Mouse (Mus musculus) mature B cell (primary cell): ENCODE measurements around the gene Lrmda.

Experiments
- in situ Hi-C: fragments of 300-500 bp; cut with MboI; formaldehyde crosslinking; loops from 2 replicates; pipeline ENCODE4 v1.14.3; 2019

The Lrmda gene

DNA sequence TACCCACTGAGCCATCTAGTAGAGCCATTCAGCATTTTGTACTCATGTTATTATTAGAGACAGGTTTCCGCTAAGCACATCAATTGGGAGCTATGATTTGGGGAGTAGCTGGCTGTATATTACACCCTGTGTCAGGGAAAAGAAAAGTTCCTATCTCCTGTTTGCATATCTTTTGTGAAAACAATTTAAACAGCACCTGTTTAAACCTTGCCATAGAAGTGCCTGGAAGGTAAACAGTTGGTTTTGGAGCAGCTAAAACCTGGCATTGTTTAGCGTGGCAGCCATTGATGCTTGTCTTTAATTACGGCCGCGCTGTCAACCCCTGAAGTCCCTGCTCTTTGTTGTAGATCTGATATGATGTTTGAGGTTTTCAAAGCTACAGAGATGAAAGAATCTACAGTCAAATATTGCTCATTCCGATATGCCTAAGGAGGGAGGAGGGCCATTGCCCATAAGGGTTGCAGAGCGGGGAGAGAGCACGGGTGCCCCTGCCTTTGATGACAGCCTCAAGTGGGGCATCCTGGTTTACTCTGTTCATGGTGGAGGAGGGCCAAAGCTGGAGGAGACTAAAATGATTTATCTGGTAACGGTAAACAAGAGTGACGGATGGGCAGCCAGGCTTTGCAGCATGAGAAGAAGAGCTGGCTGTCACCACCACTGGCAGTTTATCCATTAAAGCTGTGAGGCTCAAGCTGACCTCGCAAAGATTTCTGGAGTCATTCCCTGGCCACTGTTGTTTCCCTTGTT, 306.9 kb downstream of the Lrmda start:
- in situ Hi-C loops, result no loop called here

- in situ Hi-C loops, result no loop called here
Observed at GRCm38 (mm10) chr14:22329191-22329590, 309.7 kb downstream of the Lrmda start.

- in situ Hi-C loops, result no loop called here
Observed at GRCm38 (mm10) chr14:22335101-22335820, 315.7 kb downstream of the Lrmda start.

DNA sequence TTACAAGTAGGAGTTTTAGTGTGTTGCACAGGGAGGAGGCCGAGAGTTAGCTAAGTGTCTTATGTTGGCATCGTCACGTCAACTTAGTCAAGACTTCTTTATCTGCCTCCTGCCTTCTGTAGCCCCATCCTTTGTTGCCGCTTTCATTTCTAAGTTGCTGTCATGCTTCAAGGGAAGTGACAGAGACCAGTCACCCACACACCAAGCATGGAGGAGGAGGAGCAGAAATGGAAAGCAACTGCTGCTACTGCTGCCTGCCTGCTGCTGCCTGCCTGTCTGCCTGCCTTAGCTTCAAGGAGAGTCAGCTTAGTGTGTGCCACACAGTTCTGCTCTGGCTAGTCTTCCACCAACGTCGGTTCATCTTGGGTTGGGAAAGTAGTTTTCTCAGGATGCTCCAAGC, 319.7 kb downstream of the Lrmda start:
- in situ Hi-C loops, result no loop called here

DNA sequence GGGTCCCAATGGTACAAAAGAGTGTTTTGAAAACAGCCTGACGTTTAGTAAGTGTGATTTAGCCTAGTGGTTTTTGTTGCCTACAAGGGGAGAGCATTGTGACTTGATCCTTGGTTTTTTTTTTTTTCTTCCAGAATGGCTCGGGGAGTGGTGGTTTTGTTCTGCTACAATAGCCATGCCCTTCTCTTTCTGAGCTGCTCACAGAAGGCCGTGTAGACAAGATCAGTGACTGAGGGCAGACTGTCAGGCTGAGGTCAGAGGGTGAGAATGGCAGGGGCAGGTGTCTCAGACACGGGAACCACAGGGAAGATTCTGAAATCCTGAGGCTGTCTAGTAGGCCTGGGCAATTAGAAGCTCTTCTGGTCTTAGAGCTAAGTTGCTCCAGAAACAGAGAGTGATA, 323.8 kb downstream of the Lrmda start:
- in situ Hi-C loops, result no loop called here

DNA sequence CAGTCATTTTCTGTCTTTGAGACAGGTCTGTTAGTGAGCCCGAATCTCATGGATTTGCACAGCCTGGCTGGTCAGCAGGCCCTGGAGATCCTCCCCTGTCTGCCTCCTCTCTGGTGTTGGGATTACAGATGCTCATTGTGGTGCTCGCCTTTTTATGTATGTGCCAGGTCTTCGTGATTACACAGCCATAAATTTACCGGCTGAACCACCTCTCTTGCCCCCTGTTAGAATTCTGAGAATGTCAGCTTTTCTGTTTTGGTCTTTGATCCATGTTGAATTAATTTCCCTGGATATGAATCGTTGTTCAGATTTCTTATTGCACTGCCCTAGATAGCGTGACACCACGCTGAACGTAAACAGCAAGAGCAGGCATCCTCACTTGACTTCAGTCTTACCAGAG, 325.7 kb downstream of the Lrmda start:
- in situ Hi-C loops, result no loop called here

DNA sequence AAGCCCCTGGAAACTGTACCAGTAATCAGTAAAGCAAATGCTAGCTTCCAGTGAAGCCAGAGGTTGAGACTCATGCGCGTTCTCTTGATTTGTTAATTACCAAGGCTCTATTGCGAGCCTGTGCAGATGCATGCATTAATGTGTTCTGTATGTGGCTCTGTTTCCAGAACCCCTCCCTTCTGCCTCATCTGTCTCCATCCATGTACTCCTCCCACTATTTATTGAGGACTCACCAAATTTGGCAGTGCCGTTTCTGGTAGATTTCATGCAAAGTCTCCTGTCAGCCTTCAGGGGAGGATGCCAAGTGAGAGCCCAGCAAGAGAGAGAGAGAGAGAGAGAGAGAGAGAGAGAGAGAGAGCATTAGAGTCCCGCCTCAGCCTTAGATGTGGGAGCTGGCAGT, 334.1 kb downstream of the Lrmda start:
- in situ Hi-C loops, result no loop called here

GRCm38 (mm10) chr14:22354769-22355574, 335.5 kb downstream of the Lrmda start:
- in situ Hi-C loops, result no loop called here

DNA sequence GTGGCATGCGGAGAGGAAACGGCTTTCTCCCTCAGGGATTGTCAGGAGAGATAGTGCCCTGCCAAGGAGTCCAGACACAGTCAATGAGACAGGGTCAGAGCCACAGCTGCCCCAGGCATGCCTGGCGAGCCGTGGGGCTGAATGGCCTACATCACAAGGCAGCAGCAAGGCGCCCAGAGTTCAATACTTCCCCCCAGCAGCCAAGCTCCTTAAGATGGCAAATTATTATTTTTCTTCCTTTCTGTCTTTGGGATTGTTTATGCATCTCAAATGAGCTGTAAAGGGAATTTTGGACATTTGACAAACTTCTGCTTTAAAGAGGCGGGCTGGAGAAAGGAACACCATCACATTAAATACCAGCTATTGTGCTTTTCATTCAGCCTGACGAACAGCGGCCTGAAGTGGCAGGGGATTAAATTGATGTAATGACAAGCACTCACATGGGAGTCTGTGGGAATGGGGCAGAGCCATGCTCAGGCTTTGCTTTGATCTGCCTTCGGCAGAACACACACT, 338.5 kb downstream of the Lrmda start:
- in situ Hi-C loops, result no loop called here

DNA sequence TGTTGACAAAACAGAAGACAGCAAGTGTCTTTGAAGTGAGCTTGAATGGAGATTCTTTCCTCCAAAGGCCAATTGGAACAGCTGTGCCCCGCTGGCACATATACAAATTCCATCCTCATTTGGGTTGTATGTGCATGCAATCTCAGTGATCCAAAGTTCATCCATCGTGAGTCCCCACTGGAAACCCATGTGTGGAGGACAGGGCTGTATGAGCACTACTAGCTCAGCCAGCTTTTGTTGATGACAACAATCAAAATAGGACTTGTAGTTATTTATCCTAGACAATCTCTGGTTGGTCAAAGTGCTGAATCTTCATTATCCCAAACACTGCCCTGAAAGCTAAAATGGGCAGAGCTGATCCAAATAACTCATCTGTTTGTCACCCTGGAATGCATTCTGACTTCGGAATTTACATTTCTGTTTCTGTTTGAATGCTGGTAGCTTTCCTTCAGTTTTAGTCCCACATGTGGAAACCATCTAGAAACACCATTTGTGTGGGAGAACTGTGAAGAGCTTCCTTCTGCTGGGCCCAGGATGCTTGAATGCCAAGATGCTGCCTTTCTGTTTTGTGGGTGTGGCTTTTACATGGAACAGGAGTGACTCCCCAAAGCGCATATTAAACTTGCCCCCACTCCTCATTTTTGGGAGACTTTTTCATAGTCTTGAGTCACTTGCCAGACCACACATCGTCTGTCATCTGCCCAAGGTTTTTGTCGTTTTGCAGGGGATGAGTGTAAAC, 344.7 kb downstream of the Lrmda start:
- in situ Hi-C loops, result no loop called here

DNA sequence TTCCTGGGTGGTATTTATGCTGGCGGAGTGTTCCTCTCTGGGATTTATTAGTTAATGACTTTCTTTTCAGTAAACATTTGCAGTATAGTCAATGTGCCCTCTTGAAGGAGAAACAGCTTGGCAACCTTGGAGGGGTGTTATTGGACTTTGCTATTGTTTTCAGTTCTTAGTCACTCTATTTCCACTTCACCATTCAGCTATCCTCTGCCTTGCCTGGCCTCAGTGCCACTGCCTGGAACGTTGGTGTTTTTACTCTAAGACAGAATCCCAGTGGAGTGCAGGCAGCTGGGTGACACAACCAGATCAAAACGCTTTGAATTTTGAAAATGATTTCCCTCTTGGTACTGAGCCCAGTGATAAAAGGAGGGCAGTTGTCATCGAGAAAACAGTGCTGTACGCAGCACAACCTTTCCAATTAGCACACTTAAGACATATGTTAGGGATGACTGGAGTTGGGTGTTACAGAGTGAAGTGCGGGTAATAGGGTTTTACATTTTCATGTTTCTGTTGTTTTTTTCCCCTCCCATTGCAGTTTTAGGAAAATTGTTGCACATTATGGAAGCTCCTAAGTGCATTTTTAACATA, 345.4 kb downstream of the Lrmda start:
- in situ Hi-C loops, result no loop called here

GRCm38 (mm10) chr14:22367615-22368014, 348.1 kb downstream of the Lrmda start:
- in situ Hi-C loops, result no loop called here

DNA sequence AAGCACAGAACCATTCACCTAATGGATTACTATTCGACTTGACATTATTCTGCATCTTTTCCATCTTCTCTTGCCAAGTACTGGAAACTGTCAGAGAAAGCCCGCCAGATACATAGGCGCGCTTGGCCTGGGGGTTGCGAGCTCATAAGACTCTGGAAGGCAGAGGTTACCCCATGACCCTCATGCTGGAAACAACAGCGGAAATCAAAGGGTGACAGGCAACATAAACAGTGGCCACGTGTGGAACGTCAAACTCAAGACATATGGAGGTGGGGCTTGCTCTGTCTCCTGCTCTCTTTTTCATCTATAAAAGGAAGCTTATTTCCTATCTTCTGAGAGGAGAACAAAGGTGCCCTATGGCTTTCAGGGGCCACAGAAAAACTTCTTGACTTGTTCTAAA, 351.6 kb downstream of the Lrmda start:
- in situ Hi-C loops, result no loop called here

GRCm38 (mm10) chr14:22372666-22373360, 353.3 kb downstream of the Lrmda start:
- in situ Hi-C loops, result no loop called here

DNA sequence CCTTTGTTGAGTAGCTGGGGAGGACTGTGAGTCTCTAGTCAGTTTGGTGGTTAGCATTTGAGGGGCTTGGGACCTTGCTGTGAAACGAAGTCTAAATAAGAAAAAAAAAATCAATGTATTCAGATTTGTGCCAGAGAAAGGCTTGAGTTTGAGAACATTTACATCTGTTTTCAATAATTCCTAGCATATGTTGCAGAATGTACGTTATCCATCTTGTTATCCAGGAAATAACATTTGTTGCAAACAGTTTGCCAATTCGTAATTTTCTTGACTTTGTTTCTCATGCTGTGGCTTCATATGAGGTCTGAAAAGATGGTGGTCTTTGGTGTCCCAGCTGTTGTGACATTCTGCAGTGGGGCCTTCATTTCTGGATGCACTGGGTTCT, 353.8 kb downstream of the Lrmda start:
- in situ Hi-C loops, result no loop called here

- in situ Hi-C loops, result no loop called here
Observed at GRCm38 (mm10) chr14:22377148-22377547, 357.6 kb downstream of the Lrmda start.

DNA sequence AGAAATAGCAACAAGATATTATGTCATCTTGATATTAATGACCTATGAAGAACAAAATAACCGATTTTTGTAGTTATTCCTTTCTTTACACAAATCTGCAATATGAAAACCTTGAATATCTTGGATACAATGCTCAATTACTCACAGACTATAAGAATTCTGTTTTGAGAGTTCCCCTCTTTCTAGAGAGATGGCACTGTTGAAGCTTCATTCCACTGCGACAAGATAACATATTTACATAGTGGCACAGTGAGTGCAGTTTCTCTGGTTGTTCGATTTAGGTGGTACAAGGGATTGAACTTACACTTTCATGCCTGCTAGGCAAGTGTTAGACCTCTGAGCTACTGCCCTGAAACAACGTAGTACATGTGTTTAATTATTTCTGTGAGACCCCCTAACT, 362.6 kb downstream of the Lrmda start:
- in situ Hi-C loops, result no loop called here

DNA sequence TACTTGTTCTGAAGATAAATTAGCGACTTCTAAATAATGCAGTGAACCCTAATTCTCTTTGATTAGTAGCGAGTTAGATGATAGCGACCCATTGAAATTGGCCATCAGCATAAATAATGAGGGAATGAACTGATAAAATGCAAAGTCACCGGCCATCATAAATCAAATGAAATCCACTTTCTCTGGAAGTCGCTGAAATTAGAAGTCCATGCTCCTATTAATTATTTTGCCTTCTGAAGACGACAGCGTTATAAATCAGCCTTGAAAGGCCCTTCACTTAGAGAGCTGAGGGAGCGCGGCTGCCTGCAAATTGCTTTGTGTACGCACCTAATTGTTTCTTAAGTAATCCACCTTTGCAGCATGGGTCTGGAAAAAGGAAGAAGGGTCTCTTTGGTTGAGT, 374.1 kb downstream of the Lrmda start:
- in situ Hi-C loops, result no loop called here

GRCm38 (mm10) chr14:22402411-22402810, 382.9 kb downstream of the Lrmda start:
- in situ Hi-C loops, result no loop called here

DNA sequence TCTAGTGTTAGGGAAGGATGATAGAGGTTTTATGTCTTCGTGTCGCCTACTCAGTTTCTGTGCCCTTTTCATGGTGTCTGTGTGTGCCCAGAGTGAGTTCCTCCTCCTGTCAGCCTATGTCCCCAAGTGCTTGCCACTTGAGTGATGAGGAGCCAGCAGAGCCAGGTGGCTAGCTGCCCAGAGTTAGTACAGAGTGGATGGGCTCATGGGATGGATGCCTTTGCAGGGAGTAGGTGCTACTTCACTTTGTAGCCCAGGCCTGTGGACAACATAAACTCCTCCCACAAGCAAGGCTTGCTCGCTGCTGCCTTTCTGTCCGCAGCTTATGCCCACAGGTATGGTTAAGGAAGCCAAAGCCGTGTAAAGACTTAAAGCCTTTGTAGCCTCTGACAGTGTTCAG, 387.1 kb downstream of the Lrmda start:
- in situ Hi-C loops, result no loop called here

DNA sequence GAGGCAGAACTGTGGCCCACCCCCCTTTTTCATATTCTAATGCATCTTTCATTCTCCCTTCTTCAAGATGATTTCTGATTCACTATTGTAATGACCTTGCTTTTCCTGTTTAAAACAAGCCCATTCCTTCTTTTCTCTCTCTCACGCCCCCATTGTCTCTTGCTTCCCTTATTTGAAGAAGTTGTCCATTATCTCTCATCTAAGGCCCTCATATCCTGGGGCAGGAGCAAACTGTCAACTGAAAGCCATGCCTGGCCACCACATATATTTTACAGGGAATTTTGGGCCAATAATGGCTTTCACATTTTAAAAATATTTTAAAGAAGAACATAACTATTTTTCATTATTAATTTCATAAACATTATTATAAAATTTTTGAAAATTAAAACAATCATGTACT, 391.3 kb downstream of the Lrmda start:
- in situ Hi-C loops, result no loop called here
